Mouse (Mus musculus) c-Kit-positive CD71-positive TER-119-positive erythroid progenitor cells, embryonic 14.5 days (primary cell): ENCODE measurements around the gene Stoml3.

Experiments used
- DNase-seq: peaks from one replicate; pipeline ENCODE4 v3.0.0-alpha.2; 2013; ENCODE audit warnings: low spot score

The Stoml3 gene

DNA sequence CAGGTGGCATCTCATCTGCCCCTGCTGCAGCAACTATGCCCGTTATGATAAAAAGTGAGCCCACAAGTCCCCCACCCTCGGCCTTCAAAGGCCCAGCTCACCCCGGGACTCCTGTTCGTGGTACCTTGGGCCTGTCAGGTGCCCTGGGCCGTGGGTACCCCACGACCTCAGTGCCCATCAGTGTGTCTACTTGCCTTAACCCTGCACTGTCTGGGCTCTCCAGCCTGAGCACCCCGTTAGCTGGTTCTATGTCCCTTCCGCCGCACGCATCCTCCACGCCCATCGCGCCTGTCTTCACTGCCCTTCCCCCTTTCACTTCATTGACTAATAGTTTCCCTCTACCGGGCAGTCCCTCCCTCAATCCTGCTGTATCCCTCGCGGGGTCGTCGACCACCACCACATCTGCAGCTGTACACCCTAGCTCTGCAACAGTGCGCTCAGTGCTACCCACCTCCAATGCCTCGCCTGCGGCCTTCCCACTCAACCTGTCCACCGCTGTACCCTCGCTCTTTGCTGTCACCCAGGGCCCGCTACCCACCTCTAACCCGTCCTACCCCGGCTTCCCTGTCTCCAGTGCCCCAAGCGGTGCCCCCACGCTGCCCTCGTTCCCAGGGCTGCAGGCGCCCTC is 9.9 kb upstream of the Stoml3 start:
- DNase-seq: no peak

DNA sequence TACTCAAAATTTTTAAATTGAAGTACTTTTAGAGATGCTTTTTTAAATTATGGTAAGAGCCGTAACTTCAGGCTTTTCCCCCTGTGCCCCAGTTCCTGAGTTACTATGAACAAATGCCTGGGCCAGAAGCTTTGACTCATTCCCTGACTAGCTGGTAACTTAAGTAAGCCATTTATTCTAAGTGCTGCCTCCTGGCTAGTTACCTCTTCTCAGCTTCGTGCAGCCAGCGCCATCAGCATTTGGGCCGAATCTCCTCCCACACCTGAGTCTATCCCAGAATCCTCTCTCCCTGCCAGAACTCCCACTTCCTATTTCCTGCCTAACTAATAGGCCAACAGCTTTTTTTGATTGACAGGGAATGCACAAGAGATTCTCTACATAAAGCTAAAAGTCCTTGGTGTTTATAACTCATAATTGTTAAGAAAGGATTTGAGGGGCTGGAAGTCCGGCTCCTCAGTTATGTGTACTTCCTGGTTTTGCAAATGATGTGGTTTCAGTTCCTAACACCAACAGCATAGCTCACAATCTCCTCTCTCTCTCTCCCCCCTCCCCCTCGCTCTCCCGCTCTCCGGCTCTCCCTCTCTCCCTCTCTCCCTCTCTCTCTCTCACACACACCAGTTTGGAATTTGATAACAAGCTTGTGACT is 4.9 kb upstream of the Stoml3 start:
- no peak for DNase-seq

DNA sequence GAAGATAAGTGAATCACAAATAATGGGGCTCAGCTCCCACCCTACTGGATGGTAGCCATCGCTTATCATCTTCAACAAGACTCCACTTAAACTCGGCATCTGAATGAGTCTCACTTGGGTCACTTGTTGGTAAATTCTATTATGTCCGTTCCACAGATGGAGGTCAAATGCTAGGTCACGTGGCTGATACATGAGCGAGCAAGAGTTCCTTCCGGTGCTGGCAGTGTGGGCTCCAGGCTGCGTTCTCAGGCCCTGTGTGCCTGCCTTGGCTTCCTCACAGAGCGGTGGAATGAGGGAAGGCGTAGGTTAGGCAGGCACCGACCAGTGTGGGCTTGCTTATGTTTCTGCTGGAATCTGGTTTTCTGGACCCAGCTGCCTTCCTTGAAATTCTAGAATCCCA is 1.9 kb upstream of the Stoml3 start:
- DNase-seq: no peak

DNA sequence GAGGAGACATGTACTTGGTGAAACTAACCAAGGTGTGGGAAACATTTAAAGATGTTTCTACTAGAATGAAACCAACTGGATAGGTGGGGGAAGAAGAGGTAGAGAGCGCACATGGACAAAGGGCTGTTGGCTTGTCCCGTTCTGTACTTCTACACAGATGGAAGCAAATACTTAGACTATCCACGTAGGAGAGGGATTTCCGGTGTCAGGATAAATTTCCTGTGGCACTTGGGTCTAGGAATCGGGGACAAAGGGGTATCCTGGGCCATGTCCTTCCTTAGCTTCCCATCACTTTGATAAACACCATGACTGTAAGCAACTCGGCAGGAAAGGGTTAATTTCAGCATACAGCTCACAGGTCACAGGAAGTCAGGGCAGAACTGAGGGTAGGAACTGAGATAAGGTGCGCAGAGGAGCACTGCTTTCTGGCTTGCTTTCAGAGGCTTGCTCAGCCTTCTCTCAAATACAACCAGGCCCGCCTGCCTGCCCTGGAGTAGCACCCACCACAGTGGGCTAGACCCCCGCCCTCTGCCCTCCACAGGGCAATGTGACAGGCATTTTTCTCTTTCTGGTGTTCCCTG is 1.4 kb upstream of the Stoml3 start:
- DNase-seq: no peak

DNA sequence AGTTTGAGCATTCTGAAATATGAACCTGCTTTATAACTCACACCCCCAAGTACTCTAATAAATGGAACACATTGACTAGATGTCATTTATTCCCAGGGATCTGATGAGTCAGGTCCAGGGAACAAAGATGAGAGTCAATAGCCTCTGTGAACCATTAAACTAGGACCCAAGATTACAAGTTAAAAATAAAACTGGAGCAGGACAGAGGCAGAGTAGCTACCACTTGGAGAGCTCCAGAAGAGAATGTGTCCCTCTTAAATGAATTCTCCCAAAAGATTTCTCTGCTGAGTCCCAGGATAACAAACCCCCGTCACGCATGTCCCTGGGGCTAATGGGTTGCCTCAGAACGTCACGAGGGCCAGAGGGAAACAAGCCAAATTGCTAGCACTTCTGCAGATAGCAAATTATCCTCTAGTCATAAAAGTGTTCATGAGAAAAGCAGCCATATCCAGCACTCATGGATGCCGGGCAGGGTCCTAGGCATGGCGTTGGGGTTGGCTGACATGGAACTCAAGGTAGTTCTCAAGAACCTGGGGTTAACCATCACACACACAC is 10.0 kb downstream of the Stoml3 start:
- no peak for DNase-seq

DNA sequence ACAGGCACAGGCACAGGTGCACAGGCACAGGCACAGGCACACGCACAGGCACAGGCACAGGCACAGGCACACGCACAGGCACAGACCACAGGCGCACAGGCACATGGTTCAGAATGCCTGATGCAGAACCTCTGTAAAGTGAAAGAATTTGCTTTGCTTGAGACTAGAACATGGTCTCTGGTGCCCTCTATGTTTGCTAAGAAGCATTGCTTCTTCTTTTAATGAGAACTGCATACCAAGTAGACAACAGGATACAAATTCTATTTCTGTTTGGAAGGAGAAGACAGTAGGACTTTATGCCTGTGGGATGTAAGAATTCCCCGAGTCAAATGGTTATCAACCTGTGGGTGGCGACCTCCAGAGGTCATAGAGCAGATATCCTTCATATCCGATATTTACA is 14.0 kb downstream of the Stoml3 start:
- no peak for DNase-seq

DNA sequence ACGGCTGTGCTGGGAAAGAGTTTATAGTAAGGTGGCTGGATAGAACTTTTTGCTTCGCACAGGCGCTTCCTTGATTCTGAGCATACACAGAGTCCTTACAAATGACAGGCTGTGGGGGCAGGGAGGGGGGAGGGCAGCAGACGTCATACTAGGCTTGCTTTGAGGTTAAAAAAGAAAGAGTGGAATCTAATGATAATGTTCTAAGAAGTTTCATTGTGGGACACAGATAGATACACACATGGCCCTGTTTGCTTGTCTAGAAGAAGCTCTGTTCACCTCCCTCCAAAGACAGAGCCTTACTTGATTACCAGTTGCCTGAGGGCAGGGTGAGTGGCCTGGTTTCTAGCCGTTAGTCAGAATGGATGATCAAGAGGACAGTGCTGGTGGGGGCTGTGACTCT is 24.6 kb downstream of the Stoml3 start:
- no peak for DNase-seq

DNA sequence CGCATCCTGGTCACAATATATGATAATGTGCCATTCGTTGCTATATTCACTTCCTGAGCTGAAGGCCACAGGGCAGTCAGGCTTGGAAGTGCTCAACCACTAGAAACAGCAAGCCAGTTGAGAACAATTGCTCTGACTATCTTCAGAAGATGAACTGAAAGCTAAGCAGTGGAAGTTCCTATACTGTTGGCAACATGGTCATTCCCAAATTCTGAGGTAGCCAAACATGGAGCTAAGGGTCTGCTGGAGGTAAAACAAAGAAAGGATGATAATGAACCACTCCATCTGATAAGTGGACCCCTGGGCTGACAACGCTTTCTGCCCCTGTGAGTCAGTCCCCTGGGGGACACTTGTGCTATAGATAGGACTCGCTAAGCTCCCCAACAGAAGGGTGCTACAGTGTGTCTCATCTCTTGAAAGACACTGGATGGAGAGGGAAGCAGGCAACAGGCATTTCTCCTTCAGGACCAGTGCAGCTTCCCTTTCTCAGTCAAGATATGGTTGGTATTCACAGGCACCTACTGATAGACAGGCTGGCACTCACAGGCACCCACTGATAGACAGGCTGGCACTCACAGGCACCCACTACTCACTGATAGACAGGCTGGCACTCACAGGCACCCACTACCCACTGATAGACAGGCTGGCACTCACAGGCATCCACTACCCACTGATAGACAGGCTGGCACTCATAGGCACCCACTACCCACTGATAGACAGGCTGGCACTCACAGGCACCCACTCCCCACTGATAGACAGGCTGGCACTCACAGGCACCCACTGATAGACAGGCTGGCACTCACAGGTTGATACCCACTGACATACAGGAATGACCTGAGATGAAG is 26.0 kb downstream of the Stoml3 start:
- DNase-seq: no peak

DNA sequence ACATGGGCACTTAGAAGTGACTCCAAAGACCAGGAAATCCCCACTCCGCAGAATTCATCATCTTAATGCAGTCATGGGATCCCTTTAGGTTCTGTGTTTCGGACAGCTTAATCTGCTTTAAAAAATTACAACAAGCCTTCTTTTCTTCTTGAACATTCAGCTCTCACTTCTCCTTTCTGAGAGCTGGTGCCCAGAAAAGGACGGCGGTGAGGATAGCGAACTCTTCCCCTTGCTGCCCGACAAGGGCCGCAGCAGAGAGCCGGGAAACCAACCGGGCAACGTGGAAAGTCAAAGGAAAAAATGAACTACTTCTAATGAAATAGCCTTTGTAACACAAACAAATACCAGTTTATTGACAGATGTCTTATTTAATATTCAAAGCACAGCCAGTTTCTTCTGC is 34.3 kb downstream of the Stoml3 start:
- DNase-seq: no peak

DNA sequence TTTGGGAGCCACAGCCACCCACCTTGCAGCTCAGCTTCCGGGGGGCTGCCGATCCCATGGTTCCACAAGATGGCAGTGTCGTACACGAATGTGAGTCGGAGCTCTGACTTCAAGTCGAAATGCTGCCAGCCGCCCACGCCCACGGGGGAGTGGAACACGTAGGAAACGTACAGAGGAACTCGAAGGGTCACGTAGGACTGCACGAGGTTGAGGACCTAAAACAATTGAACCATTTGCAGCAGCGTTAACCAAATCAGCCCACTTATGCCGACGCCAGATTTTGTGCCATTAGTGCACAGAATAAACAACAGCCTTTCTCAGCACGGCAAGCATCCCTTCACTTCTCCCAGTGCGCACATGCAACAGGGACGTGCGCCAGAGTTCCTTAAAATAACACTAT is 37.3 kb downstream of the Stoml3 start:
- peak; percentile 25 for DNase-seq

DNA sequence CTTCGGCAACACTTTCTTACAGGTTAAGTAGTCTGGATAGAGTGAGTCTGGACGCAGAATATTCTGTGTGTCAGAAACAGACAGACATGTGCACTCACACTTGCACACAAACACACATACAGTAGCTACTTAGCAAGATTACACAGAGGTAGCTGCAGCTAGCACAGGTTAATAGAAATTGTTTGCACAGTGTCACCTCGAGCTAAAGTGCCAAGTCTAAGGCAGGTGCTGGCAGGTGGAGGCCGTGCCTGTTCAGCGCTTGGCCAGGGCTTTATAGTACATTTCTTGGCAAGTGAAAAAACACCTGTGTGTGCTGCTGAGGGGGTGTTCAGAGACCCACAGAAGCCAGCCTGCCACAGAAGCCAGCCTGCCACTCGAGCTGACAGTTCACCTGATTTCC is 41.9 kb downstream of the Stoml3 start:
- DNase-seq: no peak

DNA sequence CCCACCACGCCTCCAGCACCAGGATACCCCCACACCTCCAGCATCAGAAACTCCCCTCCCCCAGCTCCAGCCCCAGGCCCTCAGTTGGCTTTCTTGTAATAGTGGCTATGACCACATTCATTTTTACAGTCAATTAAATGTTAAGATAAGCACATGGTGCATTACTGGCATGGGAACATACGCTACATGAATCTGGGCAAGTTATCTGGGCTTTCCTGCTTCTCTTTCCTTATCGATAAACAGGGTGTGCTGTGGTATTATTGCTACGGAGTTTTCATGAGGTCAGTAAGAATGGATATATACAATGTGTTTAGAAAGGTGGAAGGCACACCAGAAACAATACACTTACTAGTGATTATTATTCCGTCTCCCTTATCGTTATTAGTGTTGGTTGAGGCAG is 43.6 kb downstream of the Stoml3 start:
- DNase-seq: no peak

DNA sequence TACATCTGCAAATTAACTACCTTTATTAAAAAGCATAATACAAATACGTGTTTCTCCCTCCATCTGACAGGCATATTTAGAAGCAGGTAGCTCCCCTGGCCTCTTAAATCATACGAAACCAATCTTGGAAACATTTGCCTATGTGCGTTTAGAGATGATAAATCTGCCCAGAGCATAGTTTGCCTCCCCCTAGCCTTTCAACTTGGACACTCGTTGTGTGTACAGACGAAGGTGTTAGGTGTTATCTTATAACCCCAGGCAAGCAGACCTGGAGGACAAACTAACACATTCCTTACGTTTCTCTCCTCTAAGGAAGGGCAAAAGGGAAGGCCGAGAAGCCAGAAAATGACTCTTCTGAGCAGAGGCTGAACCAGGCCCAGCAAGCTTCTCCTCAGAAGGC is 64.2 kb downstream of the Stoml3 start:
- DNase-seq: no peak

DNA sequence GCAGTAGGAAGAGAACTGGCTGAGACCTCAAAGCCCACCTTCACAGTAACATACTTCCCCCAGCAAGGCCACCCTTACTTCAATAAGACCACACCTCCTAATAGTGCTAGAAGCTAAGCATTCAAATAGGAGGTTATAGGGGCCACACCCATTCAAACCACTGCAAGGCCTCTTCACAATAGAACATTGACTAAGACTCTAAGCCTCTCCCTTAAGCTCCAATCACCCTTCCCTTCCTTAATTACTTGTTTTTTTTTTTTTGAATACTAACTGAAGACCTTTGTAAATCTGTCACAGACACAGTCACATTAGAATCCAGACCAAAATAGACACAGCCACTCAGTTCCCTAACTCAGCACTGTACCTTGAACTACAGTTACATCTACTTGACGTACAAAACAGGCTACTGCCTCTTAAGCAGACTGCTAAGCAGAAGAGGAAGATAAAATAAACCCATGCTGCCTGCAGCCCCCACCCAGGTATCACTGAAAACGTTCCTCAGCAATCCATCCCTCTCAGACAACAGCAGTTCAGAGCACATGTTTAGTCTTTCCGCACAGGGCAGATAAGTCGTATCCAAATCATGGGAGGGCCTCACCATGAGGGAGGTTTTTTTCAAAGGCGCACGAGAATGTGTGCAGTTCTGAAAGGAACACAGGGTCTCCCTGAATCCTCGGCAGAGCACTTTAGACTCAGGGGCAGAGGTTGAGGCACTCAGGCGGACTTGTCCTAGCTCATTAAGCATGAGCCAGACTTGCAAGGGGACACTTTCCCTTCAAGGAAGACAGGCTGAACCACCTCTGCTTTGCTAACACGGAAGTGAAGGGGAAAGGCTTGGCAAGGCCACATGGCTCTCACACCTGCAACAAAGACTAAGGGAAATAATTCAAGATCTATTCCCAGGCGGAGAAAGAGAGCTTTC is 66.8 kb downstream of the Stoml3 start:
- DNase-seq: no peak

DNA sequence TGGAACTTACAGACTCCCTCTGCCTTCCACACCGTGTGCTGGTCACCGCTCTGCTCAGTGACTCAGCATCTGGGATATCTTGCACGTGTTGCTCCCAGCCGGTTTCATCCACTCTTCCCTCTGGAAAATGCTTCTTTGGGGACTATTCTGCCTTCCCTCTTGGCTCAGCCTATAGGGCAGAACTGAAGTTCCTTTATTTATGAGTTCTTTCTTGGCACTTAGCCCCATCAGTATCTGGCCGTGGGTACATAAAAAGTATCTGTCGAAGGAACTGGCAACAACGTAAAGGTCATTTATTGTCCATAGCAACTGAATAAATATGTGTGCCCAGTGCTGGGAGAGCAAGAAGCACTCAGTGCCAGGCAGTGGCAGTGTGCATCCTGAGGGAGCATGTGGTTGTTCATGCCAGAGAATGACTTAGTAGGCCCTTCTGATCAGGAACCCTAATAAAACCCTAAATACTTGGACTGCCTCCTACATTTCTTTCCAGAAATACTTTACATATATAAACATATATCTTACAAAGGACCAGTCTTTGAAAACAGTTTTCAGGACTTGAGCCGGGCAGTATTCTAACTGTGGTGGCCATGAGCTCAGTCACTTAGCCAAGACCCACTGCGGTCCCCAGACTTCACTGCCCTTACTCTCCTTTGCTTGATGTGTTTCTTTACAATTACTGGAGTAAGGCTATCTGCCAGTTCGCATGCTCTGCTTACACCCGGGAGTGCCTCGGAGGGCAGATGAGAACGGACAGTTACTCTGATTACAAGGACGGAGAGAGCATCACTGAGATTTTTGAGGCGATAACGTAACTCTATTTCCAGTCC is 69.1 kb downstream of the Stoml3 start:
- DNase-seq: no peak
